Mouse (Mus musculus): Measurements from ENCODE around the gene Tgfb1i1.
A peak's percentile ranks its signal among the peaks of the same experiment; 100 is the strongest.

The Tgfb1i1 gene

DNA sequence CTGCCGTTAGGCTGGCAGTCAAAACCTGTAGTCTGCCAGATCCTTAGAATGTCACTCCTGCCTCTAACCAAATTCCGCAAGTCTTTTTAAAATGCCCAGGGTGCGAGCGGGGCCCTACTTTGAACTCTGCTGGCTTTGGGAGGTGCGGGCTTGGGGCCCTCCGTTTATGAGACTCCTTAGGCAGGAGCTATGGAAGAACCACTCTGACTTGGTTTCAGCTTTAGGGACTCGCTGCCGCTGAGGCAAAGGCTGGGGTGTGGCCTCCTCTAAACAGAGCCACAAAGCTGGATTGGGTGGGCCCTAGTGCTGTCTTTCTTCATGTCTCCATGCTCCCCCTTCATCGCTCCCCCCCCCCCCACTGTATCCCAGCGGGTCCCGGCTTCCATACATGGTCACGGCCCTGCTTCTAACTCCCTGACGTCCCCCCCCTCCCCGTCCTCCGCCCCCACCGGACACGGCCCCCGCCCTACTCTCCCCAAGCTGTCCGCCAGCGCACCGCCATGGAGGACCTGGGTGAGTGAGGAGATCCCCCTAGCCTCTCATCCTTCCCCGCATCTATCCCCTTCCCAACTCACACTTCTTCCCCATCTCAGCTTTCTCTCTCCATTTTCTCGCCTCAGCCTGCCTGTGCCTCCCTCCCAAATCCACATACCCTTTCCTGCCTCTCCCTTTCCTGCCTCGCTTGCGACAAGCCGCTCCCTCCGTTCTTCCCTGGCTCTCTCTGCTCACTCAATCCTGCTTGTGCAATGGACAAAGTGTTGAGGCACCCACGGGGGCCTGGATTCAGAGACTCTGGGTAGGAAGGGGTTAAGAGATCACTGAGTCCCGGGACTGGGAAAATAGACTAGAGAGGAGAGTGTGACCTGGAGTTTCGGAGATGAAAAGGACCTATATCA lies at the start of gene Tgfb1i1:
Gene Tgfb1i1 (plus strand): TSS at position 317 of the 896 bp plus-strand sequence.
- DNase-seq (ENCODE audit: low spot score) = peak; percentile 67

DNA sequence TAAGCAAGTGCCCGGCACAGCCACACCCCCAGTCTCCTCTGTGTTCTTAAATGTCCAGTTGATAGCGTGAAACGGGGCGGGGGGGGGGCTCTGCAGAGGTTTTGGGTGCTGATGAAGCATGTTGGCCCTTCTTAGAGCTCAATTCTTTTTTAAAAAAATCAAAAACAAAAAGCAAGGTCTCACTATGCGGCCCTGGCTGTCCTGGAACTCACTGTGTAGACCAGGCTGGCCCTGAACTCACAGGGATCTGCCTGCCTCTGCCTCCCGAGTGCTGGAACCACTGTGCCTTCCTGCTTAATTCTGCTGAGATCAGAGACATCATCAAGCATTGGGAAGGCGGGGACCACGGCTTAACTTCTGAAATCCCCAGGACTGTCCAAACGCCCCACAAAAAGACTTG lies 45.0 kb upstream of the Tgfb1i1 start:
- DNase-seq (ENCODE audit: low spot score) = no peak

DNA sequence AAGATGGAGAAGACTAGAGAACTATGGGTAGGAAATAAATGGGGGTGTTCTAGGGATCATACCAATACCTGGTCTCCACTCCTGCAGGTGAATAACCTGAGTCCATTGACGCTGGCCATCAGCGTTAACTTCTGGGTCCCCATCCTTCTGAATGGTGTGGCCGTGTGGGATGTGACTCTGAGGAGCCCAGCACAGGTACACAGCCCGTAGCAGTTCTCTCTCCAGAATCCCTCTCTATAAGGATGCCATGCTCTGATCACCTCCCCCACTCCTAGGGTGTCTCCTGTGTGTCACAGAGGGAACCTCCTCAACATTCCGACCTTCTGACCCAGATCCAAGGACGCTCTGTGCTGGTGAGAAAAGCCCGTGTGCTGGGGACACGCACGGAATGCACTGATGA lies 43.5 kb upstream of the Tgfb1i1 start:
- no peak for DNase-seq (ENCODE audit: low spot score)

DNA sequence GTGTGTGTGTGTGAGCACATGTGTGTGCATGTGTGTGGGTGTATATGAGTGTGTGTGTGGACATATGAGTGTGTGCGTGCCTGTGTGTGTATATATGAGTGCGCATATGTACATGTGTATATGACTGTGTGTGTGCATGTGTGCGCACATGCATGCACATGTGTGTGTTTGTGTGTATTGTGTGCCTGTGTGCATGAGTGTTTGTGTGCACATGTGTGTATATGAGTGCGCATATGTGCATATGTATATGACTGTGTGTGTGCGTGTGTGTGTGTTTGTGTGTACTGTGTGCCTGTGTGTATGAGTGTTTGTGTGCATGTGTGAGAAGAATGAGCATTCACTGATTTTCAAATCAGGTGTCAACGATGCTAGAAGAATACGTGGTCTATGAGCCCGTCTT lies 42.4 kb upstream of the Tgfb1i1 start:
- no peak for DNase-seq (ENCODE audit: low spot score)

DNA sequence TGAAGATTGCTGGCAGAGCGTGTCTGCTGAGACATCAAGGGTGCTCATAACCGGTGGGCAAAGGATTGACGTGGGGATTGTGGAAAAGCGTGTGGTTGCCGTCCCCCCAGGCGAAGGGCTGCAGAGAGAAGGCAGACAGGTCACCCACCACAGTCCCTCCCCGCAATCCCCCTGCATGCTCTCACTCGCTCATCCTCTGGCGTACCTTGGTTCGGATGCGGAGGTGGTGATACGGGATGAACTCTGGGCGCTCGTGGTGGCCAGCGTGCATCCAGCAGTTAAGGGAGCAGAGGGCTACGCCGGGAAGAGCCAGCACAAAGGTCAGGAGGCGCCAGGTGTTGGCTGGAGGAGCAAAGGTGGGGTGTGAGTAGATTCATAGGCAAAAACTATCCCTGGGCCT lies 40.9 kb upstream of the Tgfb1i1 start:
- no peak for DNase-seq (ENCODE audit: low spot score)

DNA sequence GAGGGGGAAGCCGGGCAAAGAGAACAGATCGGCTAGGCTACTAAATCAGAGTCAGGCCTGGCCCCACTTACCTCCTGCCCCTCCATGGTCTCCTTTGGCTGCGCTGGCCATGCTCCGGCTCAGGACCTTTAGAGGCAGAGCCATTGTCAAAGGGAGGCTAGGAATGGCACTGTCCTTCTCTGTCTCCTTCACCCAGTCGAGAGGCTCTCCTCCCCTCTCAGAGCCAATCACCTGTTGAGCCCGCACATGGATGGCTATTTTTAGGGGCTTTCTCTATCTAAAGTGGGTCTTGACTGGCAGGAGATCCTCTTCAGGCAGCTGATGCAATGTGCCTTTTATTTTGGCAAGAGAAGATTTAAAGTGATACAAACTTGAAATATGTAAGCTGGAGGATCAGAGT lies 40.5 kb upstream of the Tgfb1i1 start, which contains the start of gene Cox6a2:
Gene Cox6a2 (minus strand): TSS at position 236 of the 400 bp plus-strand sequence.
- no peak for DNase-seq (ENCODE audit: low spot score)

DNA sequence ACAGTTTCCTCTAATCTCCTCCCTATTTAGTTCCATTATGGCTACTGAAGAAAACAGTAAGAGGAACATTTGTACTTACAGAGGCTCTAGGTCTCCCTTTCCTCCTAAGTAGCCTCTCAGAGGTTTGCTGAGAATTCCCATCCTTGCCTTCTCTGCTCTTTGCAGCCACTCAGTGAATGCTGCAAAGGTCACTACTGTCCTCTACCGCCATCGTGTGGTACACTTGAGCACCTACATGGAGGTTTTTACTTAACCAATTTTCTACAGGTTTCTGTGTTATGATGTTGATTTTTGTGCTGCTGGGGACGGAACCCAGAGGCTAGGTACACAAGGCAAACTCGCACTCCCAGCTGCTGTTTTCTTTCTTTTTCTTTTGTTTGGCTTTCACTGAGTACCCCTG lies 38.4 kb upstream of the Tgfb1i1 start:
- peak; percentile 35 for DNase-seq (ENCODE audit: low spot score)

DNA sequence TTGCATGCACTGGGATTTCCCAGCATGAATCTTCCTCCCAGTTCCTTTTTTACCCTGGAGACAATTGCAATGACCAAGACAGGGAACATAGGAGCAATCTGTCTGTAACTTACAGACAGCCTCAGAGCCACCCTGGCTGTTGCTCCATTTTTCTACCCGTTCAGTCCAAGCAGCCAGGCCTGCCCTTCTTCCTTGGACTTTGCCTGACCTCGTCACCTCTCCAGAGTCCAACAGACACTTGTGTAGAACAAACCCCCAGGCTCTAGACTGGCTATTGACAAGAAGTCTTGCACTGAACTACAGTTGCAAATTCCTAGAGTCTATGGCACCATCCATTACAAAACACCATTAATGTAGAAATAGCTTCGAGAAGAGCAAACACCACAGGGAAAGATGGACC lies 36.8 kb upstream of the Tgfb1i1 start:
- no peak for DNase-seq (ENCODE audit: low spot score)

DNA sequence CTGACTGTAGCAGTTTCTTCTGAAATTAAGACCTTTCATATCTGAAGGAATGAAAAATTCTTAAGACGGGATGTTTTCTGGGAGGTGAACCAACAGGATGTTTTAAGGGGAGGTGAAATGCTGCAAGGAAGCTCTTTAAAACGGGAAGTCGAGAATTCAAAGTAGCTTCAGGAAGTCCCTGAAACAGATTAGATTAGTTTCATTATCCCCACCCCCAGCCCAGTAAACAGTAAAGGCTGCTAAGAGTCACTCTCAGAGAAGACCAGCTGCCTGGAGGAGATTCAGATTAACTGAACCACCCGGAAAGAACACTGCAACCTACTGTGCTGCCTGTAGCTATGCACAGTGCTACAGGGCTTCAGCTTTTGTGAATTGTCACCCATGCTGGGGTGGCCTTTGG lies 26.7 kb upstream of the Tgfb1i1 start:
- DNase-seq (ENCODE audit: low spot score) = no peak

DNA sequence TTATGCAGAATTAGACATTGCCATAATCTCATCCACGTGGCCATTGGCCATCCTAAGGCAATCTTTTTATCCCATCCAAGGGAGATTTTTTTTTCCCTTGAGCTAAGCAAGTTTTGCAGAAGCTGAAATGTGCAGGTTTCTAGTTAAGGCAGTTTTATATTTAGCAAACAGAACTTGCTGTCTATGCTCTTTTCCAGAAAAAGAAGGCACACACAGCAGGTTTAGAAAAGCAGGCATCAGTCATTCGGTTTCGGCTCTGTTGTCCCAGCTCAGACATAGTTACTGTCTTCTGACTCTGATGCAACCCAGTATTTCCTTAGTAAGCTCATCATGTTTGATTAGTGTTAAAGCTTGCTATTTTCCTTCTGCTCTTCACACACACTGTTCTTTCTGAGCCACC lies 25.7 kb upstream of the Tgfb1i1 start:
- no peak for DNase-seq (ENCODE audit: low spot score)

DNA sequence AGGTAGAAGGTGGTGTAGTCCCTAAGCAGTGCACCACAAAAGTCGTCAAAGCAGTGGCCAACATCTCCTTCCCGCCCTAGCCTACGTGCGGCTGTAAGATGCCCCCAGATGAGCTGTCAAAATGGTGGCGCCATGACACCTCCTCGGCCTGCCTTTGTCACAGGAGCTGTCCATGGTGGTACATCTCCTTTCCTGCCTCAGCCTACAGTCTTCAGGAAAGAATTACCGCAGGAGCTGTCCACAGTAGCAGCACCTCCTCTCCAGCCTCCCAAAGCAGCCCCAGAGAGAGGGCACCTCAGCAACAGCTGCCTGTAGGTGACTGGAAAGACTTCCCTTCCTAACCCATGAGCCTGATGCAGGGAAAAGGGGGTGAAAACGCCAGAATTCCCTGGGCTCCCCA lies 14.9 kb upstream of the Tgfb1i1 start:
- no peak for DNase-seq (ENCODE audit: low spot score)

DNA sequence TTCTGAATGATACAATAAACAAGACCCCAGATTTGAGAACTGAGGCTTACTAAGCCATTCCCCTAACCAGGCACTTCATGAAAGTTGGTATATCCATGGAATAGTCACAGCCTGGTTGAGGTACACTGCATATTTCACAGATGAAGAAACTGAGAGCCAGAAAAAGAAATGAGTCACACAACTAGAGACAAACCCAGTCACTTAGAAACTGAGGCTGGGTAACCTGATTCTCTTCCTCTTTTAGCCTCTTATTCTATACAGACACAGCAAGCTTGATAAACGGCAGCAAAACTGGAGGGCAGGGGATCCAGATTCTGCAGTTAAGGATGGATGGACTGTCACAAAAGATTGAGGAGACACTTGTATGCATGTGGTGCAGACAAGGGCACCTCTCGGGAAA lies 11.8 kb upstream of the Tgfb1i1 start:
- no peak for DNase-seq (ENCODE audit: low spot score)

DNA sequence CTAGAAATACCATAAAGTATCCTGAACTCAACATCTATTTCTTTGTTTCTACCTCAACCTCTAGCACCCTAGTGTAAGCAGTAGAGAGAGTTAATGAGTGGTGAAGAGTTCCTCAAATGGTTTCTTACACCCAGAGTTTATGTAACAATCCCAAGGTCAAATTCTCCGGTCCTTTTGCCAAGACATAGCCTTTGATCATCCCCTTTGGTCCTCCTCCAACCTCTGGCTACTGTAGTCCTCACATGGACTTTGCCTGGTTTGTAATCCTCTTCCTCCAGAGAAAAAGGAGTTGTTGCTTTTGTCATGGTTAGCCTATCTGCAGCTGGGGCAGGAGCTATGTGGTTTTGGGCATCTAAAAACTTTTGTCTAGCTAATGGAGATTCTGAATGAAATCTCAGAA lies 11.1 kb upstream of the Tgfb1i1 start:
- DNase-seq (ENCODE audit: low spot score) = no peak

DNA sequence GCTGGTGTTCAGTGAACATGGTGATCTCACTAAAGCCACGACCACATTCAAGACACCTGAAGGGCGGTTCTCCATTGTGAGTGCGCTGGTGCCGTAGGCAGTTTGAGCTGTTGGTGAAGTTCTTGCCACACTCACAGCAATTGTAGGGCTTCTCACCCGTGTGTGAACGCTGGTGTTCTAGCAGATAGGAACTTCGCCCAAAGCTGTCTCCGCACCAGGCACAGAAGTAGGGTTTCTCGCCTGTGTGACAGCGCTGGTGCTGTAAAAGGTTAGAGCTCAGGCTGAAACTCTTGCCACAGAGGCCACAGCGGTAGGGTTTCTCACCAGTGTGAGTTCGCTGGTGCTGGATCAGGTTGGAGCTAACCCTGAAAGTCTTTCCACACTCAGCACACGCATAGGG lies 10.2 kb upstream of the Tgfb1i1 start:
- DNase-seq (ENCODE audit: low spot score) = no peak

DNA sequence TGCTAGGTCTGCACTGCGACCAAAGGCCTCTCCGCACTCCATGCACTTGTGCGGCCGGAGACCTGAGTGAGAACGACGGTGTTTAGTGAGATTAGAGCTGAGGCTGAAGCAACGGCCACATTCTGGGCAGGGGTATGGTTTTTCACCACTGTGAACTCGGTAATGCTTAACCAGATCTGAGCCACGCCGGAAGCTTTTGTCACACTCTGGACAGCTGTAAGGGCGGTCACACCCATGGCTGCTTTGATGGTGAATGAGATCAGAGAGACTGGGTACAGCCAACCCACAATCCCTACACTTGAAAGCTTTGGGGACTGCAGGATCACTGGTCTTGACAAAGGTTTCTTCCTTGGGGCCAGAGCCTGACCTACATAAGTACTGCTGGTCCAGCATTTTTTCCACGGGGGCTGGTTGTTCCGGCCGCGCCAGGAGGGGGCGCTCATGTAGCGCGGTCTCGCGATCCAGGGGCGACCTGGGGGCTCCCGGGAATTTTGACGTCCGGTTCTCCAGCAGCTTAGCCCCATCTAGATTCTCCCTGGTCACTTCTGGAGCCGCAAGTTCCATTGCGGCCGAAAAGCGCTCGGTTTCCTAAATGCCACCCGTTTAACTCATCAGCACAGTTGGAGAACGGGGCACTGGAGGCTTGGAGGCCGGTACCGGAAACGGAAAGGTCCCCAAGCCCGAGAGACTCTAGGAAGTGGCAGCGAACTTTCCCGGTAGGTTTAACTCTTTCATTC lies 9.6 kb upstream of the Tgfb1i1 start, which contains the start of gene Armc5:
Gene Armc5 (plus strand): TSS at position 487 of the 737 bp plus-strand sequence.
- peak; percentile 86 for DNase-seq (ENCODE audit: low spot score)

DNA sequence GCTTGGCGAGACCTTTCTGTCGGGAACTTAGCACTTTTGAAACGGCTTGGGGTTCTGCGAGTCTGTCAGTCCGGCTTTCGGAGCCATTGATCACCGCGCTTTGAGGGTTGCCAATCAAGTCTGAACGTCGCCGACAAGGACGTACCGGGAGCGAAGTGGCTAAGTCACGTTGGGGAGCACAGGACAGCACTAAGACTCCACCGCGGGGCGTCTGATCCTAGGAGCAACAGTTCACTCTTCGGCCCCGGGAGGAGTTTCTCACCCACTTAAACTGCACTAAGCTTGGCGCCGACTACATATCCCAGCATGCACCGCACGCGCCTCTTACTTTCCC lies 9.1 kb upstream of the Tgfb1i1 start:
- DNase-seq (ENCODE audit: low spot score) = no peak

DNA sequence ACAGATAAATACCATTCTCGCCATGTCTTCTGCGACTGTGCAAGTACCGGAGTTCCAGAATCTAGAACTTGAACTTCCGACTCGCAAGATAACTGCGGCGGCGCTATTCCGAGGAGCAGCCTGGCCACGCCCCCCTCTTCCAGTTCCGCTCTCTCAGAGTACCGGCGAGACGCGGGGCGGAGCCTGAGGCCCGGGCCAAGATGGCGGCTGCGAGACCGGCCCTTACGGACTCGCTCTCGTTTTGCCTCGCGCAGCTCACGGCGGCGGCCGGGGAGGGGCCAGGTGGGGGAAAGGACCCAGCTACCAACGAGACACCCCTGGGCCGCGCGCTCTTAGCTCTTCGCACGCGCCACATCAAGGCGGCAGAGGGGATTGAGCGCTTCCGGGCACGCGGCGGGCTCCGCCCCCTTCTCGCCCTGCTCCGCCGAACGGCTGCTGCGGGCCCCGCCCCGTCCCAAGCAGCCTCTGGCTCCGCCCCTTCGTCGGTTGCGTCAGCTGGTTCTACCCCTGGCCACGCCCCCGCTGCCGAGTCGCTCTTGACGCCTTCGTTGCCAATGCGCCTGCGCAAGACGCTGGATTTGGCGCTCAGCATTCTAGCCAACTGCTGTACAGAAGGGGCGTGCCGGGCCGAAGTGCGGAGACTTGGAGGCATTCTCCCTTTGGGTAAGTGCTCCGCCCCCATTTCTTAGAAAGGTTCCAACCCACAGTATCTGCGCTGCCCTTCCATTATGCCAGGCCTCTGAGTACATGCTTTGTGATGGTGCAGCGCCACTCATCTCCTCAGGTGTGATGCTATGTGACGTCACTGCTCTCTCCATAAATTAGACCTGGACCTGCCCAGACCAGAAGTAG lies 8.5 kb upstream of the Tgfb1i1 start, which contains the start of gene 9130023H24Rik:
Gene 9130023H24Rik (minus strand): TSS at position 105 of the 852 bp plus-strand sequence.
- peak; percentile 100 for DNase-seq (ENCODE audit: low spot score)

DNA sequence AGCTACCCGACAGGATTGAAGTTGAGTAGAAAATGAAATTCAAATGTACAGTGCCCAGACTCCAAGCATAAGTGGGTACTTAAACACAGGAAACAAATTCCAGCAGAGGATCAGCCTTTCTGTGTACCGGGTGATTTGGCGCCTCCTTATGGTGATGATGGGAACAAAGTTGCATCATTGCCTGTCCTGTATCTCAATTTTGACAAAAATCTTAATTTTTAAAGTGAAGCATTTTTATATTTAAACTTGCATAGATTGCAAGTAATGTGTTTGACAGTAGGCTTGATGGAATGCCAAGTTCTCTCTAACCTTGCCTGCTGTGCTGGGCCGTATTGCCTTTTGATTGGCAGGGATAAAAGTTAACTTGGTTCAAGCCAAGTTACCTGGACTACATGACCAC lies 7.6 kb upstream of the Tgfb1i1 start:
- no peak for DNase-seq (ENCODE audit: low spot score)

DNA sequence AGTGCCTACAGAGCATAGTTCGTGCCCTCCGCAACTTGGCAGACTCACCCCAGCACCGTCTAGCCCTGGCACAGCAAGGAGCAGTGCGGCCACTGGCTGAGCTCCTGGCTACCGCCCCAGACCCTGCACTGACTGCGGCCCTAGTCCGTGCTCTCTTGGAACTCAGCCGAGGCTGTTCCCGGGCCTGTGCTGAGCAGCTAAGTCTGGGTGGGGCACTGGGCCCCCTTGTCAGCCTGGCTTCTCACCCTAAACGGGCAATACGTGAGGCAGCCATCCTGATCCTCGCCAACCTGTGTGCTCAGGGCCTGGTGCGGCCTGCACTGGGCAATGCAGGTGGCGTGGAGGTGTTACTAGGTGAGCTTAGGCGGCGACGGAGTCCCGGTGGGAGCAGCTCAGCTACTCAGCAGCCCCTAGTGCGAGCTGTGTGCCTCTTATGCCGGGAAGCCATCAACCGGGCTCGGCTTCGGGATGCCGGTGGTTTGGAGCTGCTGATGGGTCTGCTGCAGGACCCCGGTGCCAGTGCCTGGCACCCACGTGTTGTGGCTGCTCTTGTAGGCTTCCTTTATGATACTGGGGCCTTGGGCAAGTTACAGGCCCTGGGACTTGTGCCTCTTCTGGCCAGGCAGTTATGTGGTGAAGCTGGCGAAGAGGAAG lies 6.4 kb upstream of the Tgfb1i1 start:
- DNase-seq (ENCODE audit: low spot score) = no peak

DNA sequence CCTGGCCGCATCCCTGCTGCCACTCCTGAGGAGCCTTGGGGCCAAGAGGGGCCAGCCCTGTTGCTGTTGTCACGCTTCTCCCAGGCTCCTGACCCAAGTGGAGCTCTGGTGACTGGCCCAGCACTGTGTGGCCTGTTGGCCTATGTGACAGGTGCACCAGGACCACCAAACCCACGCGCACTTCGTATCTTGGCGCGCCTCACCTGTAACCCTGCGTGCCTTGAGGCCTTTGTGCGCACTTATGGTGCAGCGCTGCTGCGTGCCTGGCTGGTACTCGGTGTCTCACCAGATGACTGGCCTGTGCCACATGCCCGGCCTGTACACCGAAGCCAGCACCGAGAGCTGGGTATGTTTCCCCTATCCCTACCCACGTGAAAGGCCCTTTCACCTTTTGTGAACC lies 4.3 kb upstream of the Tgfb1i1 start:
- DNase-seq (ENCODE audit: low spot score) = no peak

DNA sequence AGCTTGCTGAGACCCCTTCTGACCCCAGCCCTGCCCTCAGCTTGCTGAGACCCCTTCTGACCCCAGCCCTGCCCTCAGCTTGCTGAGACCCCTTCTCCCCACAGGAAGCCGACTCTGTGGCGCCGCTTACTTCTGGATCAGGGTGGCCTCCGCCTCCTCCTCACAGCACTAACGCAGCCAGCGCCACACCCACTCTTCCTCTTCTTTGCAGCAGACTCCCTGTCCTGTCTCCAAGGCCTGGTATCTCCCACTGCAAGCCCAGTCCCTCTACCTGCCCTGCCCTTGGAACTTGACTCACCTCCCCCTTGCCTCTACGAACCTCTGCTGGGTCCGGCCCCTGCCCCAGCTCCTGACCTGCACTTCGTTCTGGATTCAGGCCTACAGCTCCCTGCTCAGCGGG lies 2.7 kb upstream of the Tgfb1i1 start:
- DNase-seq (ENCODE audit: low spot score) = no peak
